Mouse (Mus musculus): ENCODE data around the gene Cldn15.
"Not testable (repeated sequence)": the region's sequence is repeated elsewhere in the genome, so short reads cannot be mapped to it uniquely, and the experiment has no call there.

Gene Cldn15

GRCm38 (mm10) chr5:136966331-136966730 is at the start of gene Cldn15:
TSS of gene Cldn15 (plus strand) at chr5:136966616.
- DNase-seq, result no peak

- DNase-seq, result no peak
Observed at GRCm38 (mm10) chr5:136917613-136918242, 48.7 kb upstream of the Cldn15 start.

DNA sequence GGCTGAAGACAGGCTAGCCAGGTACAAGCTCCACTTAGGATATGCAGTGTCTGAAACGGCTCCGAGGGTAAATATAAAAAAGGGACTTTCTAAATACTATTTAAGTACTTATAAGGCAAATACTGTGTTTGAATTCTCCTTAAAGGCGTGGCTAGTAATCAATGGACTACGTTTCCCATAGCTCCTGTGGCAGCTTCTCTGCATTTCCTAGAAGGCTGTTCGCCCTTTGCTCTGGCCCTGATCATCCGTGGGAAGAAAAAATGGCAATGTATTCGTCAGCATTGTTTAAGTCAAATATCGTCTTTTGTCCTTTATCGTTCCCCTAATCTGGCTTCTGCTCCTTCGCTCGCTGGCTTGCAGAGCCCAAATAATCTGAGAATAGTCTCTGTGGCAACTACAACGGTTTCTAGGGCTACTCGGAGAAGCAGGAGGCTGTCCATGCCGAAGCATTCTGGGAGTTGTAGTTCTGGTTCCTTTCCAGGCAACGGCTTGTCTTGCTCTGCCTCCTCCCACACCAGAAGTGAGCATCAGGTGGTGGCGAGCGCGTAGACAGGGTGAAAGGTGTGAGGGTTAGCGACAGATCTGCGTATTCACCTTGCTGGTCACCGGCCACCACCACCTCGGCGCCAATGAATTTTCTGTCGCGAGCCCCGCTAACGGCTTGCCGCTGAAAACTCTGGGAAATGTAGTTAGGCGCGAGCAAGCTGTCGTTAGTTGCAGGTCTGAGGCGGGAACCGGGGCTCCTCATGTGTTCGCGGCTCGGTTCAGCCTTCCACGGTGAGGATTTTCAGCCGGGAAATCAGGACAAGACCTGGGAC is 47.6 kb upstream of the Cldn15 start:
- DNase-seq, result peak; percentile 85

- DNase-seq, result no peak
Observed at GRCm38 (mm10) chr5:136919546-136920301, 46.7 kb upstream of the Cldn15 start.

DNA sequence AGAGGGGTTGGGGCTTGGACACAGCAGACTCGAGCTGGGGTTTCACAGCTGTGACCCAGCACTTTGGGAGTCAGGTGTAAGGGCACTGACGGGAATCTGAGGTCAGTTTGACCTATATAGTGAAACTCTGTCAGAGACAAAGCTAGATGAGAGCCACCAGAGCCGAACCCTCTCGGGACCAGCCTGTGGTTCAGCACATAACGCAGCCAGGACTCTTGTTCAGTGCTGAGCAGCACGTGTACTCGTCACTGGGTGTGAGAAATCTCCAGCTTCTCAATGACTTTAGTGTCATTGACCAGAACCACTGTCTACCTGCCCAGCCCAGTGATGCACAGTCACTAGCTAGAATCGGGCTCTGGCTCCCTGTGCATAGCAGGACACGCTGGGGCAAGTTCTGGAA is 43.6 kb upstream of the Cldn15 start:
- DNase-seq, result no peak

DNA sequence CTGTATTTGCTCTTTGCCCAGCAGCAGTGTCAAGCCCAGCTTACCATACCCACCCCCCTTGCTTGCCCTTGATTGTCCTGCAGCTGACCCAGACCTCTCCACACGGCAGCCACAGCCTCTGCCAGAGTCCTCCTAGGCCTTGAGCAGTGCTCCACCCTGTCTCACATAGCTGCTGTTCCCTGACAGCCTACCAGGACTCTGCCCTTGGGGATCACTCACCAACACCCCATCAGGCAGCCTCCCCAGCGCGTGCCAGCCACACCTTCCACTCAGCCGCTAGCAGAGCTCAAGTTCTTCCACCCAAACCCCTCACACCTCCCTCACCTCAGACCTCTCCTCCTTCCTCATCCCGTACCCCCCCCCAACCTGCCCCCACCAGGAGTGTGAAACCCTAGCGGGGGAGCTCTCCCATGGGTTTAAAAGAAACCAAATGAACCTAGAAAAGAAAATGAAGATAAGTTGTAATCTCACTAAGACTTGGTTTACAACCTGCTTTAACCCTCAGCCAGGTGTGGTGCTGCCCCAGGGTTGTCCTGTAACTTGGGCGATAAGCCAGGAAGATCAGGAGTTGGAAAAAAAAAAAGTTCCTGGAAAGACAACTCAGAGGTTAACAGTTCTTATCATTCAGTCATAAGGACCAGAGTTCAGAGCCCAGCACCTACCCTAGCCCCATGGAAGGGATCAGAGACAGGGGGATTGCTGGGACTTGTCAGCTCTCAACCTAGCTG is 42.5 kb upstream of the Cldn15 start:
- DNase-seq, result no peak

- DNase-seq, result peak; percentile 77
Observed at GRCm38 (mm10) chr5:136929073-136929472, 37.3 kb upstream of the Cldn15 start.

GRCm38 (mm10) chr5:136931896-136932295 is 34.5 kb upstream of the Cldn15 start:
- peak; percentile 31 for DNase-seq

GRCm38 (mm10) chr5:136932956-136933355 is 33.5 kb upstream of the Cldn15 start:
- no peak for DNase-seq

DNA sequence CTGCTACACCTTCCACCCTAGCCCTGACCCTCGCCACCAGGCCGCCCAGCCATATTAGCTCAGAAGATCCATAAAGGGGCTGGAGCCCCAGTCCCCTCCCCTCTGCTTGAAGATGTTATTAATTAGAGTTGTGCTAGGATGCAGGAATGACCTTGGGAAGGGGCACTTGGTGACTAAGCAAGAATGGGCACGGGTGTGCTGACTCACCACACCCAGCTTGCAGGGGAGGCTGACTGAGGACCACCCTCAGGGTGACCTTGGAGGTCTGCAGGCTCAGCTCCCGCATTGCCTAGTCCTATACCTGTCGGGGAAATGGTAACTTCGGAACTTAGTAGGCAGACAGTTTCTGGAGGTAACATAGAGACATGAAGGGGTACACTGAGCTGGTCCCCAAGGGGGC is 32.5 kb upstream of the Cldn15 start:
- DNase-seq, result no peak

DNA sequence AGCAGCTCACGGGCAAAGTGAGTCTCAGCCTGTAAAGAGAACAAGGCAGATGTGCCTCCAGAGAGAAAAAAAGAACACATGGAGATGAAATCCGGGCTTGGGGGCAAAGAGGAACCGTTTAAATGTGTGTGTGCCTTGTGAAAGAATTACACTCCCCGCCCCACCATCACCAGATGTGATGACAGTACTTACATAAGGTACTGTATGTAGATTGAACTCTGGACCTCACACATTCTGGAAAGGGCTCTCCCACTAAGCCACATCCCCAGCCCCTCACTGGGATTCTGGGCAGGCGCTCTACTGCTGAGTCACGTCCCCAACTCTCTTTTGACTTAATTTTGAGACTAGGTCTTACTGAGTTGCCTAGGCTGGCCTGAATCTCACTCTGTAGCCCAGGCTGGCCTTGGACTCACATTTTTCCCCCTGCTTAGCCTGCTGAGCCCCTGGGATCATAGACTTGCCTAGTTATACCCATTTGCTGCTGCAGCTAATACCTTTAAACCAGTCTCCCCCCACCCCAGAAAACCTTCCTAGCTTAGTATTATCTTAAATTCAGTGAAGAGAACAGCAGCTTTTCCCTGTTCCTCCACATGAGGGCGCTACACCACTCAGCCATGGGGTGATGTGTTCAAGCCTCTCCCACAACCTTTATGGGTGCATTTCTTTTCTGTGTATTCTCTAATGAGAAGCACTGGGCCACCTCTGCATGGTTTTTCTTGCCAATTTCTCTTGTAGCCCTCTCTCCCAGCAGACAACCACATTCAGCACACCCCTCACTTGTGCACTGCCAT is 30.3 kb upstream of the Cldn15 start:
- no peak for DNase-seq

- DNase-seq, result no peak
Observed at GRCm38 (mm10) chr5:136936750-136937149, 29.7 kb upstream of the Cldn15 start.

GRCm38 (mm10) chr5:136937621-136938020 is 28.8 kb upstream of the Cldn15 start:
- DNase-seq, result no peak

- no peak for DNase-seq
Observed at GRCm38 (mm10) chr5:136939284-136939683, 27.1 kb upstream of the Cldn15 start.

- not testable (repeated sequence) for DNase-seq
Observed at GRCm38 (mm10) chr5:136940029-136940428, 26.4 kb upstream of the Cldn15 start.

- no peak for DNase-seq
Observed at GRCm38 (mm10) chr5:136940845-136941560, 25.4 kb upstream of the Cldn15 start.

GRCm38 (mm10) chr5:136942781-136943180 is 23.6 kb upstream of the Cldn15 start:
- DNase-seq, result no peak

DNA sequence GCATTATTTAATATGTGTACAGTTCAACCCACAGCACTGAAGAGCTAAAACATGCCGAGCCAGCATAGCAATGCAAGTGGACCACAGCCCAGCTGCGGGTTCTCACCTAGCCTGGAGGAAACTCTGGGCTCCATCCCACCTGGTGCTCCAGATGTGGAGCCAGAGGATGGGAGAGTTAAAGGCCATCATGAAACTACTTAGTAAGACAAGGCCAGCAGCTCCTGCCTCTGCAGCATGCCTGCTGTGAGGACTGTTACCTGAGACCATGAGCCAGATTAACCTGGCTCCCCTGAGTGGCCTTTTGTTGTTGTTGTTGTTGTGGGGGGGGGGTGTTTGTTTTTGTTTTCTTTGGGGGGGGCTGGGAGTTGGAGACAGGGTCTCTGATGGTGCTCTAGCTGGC is 23.0 kb upstream of the Cldn15 start:
- no peak for DNase-seq

GRCm38 (mm10) chr5:136945084-136945483 is 21.3 kb upstream of the Cldn15 start:
- no peak for DNase-seq

- no peak for DNase-seq
Observed at GRCm38 (mm10) chr5:136947874-136948273, 18.5 kb upstream of the Cldn15 start.
